Mouse (Mus musculus): ENCODE measurements around the gene Man2c1.

GRCm38 (mm10) chr9:57149021-57149420, 18.5 kb downstream of the Man2c1 start:
- TF ChIP-seq CTCF (IDR thresholded peaks at IDR 0.05; ENCODE audit: low read depth, low read length) (no peak), POLR2A (IDR thresholded peaks at IDR 0.05; ENCODE audit: extremely low read depth, insufficient read depth, low read length) (no peak)

All from liver, adult 2 months (tissue).